Comparison of ENCODE assay signal across 7 mouse cellular contexts in genomic region chr19:5770925-5771860, GRCm38 (mm10). TPM values are rescaled to one million over a fixed set of nuclear protein-coding genes. Genes with fewer than 3 reads are reported as not detected.
DNase-seq lines count a peak whose midpoint lies in the region; ATAC-seq lines count a peak whose summit lies in the region.

Scyl1 (minus strand) TSS chr19:5771419.

- ATAC-seq in embryonic facial prominence, embryonic 11.5 days (replicated peaks; ENCODE audit: insufficient number of reproducible peaks, low FRiP score, low TSS enrichment, low read depth), result peak; percentile 84
- ATAC-seq in granulocyte monocyte progenitor cell, adult 5-6 weeks (replicated peaks; ENCODE audit: poor library complexity, severe bottlenecking), result peak; percentile 93
- peak; percentile 97 for ATAC-seq in midbrain, embryonic 11.5 days (ENCODE audit: low FRiP score)

- no peaks in the 10 kb centered on the region for H3K9me3 ChIP-seq in embryonic facial prominence, embryonic 11.5 days (replicated peaks; ENCODE audit: control insufficient read depth, low read length)
- H3K9me3 ChIP-seq in midbrain, embryonic 11.5 days (ENCODE audit: control insufficient read depth, low read length), result no peaks in the 10 kb centered on the region

- H3K9ac ChIP-seq in embryonic facial prominence, embryonic 11.5 days (replicated peaks; ENCODE audit: low read length), result peak within 1 kb of the TSS; percentile 84
- H3K9ac ChIP-seq in midbrain, embryonic 11.5 days (ENCODE audit: low read length), result peak within 1 kb of the TSS; percentile 70

- peaks cover under 1% of the 10 kb centered on the region for H3K36me3 ChIP-seq in embryonic facial prominence, embryonic 11.5 days (replicated peaks; ENCODE audit: control insufficient read depth, insufficient read depth, low read depth, low read length)
- peaks cover 4% of the 10 kb centered on the region; the same call in 1 of the 2 replicates for H3K36me3 ChIP-seq in midbrain, embryonic 11.5 days (ENCODE audit: control insufficient read depth, insufficient read depth, low read length)

- DNase-seq in adrenal gland, postnatal 14 days, result peak; percentile 98
- peak; percentile 91 for DNase-seq in embryonic facial prominence, embryonic 11.5 days (ENCODE audit: low spot score)
- DNase-seq in kidney, adult 11 months, result peak; percentile 96
- peak; percentile 95 for DNase-seq in left cerebral cortex, postnatal 4 days
- peak; percentile 100 for DNase-seq in midbrain, embryonic 11.5 days (ENCODE audit: low spot score, missing footprints)
- DNase-seq in right cerebral cortex, postnatal 4 days, result peak; percentile 89

- H3K27me3 ChIP-seq in embryonic facial prominence, embryonic 11.5 days (ENCODE audit: control insufficient read depth, insufficient read depth, low read length), result no peaks in the 10 kb centered on the region
- H3K27me3 ChIP-seq in midbrain, embryonic 11.5 days (ENCODE audit: control insufficient read depth, insufficient read depth, low read length), result no peaks in the 10 kb centered on the region

- 0 out of 2 replicates have a peak within 1 kb of the TSS, but pooled peaks have one; percentile 41 for H3K27ac ChIP-seq in embryonic facial prominence, embryonic 11.5 days (replicated peaks; ENCODE audit: low read depth, low read length)
- peak within 1 kb of the TSS; percentile 15; the same call in 1 of the 2 replicates for H3K27ac ChIP-seq in midbrain, embryonic 11.5 days (ENCODE audit: low read depth, low read length)

- intact Hi-C loops in left cerebral cortex, postnatal 4 days (cut with DNase I), result loop anchor here (10.0 kb wide), 1 partner anchor 56 kb away; no protein-coding TSS in a partner anchor

- peaks cover 4% of the 10 kb centered on the region; the same call in 1 of the 2 replicates for H3K4me1 ChIP-seq in embryonic facial prominence, embryonic 11.5 days (ENCODE audit: control insufficient read depth, insufficient read depth, low read length)
- H3K4me1 ChIP-seq in midbrain, embryonic 11.5 days (ENCODE audit: control insufficient read depth, insufficient read depth, low read length), result peaks cover 9% of the 10 kb centered on the region

- peak within 1 kb of the TSS; percentile 79 for H3K4me2 ChIP-seq in embryonic facial prominence, embryonic 11.5 days (ENCODE audit: low read depth, low read length)
- H3K4me2 ChIP-seq in midbrain, embryonic 11.5 days, result peak within 1 kb of the TSS; percentile 81

- WGBS in embryonic facial prominence, embryonic 11.5 days, result under 1% methylated on average over 64 of the region's 64 CpGs
- under 1% methylated on average over 64 of the region's 64 CpGs for WGBS in midbrain, embryonic 11.5 days

- H3K4me3 ChIP-seq in embryonic facial prominence, embryonic 11.5 days (ENCODE audit: low read depth, low read length), result peak within 1 kb of the TSS; percentile 92
- peak within 1 kb of the TSS; percentile 71 for H3K4me3 ChIP-seq in midbrain, embryonic 11.5 days (ENCODE audit: low read depth, low read length)

RNA-seq across cellular contexts. Expression of gene Scyl1, which starts in this region (rescaled TPM):
- total RNA-seq in adrenal gland, postnatal 14 days (2021), result 87.4 and 92.1 TPM in 2 replicates
- 53.9 and 55.0 TPM in 2 replicates for polyA plus RNA-seq in embryonic facial prominence, embryonic 11.5 days (2014; fragmentation: Nextera tagmentation; extraction: Ambion mirVana)
- 40.9 and 47.7 TPM in 2 replicates for total RNA-seq in granulocyte monocyte progenitor cell, adult 5-6 weeks (2014; fragmentation: Nextera tagmentation)
- total RNA-seq in granulocyte monocyte progenitor cell, adult 5-6 weeks (2017), result 22.8 and 23.3 TPM in 2 replicates
- total RNA-seq in left cerebral cortex, postnatal 4 days (2021), result 10 to 100 TPM; 81.7 to 81.8 TPM
- polyA plus RNA-seq in midbrain, embryonic 11.5 days (2014; fragmentation: Nextera tagmentation; extraction: Ambion mirVana), result 48.2 and 58.6 TPM in 2 replicates

Comparison
In these comparisons a context has a peak if more than half of its experiments do, and no peak if none do; other contexts are left out.
1. Peak in every context shown above with its lines: DNase-seq, ATAC-seq, H3K4me3 ChIP-seq and H3K27ac ChIP-seq.